Mouse (Mus musculus): ENCODE results near the gene Scn4a.
A peak's percentile ranks its signal among the peaks of the same experiment; 100 is the strongest.

Scn4a gene

GRCm38 (mm10) chr11:106313533-106313932 is 39.6 kb downstream of the Scn4a start:
- DNase-seq (ENCODE audit: low read depth): no peak

GRCm38 (mm10) chr11:106310123-106310522 is 43.0 kb downstream of the Scn4a start:
- no peak for DNase-seq (ENCODE audit: low read depth)

GRCm38 (mm10) chr11:106308162-106308561 is 44.9 kb downstream of the Scn4a start:
- no peak for DNase-seq (ENCODE audit: low read depth)

- DNase-seq (ENCODE audit: low read depth): no peak
These were observed 45.7 kb downstream of the Scn4a start for GRCm38 (mm10) chr11:106307432-106307831.

- DNase-seq (ENCODE audit: low read depth): no peak
These were observed 46.3 kb downstream of the Scn4a start for GRCm38 (mm10) chr11:106306758-106307157.

GRCm38 (mm10) chr11:106306065-106306385 is 47.1 kb downstream of the Scn4a start:
- DNase-seq (ENCODE audit: low read depth): no peak

GRCm38 (mm10) chr11:106305348-106306064 is 47.6 kb downstream of the Scn4a start:
- DNase-seq (ENCODE audit: low read depth): no peak

- DNase-seq (ENCODE audit: low read depth): peak; percentile 42
These were observed 50.5 kb downstream of the Scn4a start for GRCm38 (mm10) chr11:106302634-106303033.

GRCm38 (mm10) chr11:106301765-106302164 is 51.3 kb downstream of the Scn4a start, which contains the start of gene Gh:
TSS of gene Gh (minus strand) at chr11:106301865.
- DNase-seq (ENCODE audit: low read depth): no peak

GRCm38 (mm10) chr11:106291861-106292260 is 61.2 kb downstream of the Scn4a start:
- no peak for DNase-seq (ENCODE audit: low read depth)

GRCm38 (mm10) chr11:106290376-106290775 is 62.7 kb downstream of the Scn4a start:
- no peak for DNase-seq (ENCODE audit: low read depth)

GRCm38 (mm10) chr11:106289369-106289768 is 63.7 kb downstream of the Scn4a start:
- DNase-seq (ENCODE audit: low read depth): no peak

- no peak for DNase-seq (ENCODE audit: low read depth)
These were observed 66.1 kb downstream of the Scn4a start for GRCm38 (mm10) chr11:106286987-106287386.

- DNase-seq (ENCODE audit: low read depth): no peak
These were observed 66.9 kb downstream of the Scn4a start for GRCm38 (mm10) chr11:106286206-106286605.

GRCm38 (mm10) chr11:106284126-106284525 is 69.0 kb downstream of the Scn4a start:
- no peak for DNase-seq (ENCODE audit: low read depth)

GRCm38 (mm10) chr11:106283371-106283770 is 69.7 kb downstream of the Scn4a start:
- DNase-seq (ENCODE audit: low read depth): no peak

GRCm38 (mm10) chr11:106282452-106282851 is 70.6 kb downstream of the Scn4a start:
- DNase-seq (ENCODE audit: low read depth): no peak

GRCm38 (mm10) chr11:106276454-106276853 is 76.6 kb downstream of the Scn4a start, which contains the start of gene Tcam1:
TSS of gene Tcam1 (plus strand) at chr11:106276672.
- DNase-seq (ENCODE audit: low read depth): peak; percentile 92

- DNase-seq (ENCODE audit: low read depth): no peak
These were observed 78.1 kb downstream of the Scn4a start for GRCm38 (mm10) chr11:106274971-106275411.

GRCm38 (mm10) chr11:106274374-106274773 is 78.7 kb downstream of the Scn4a start:
- DNase-seq (ENCODE audit: low read depth): no peak

GRCm38 (mm10) chr11:106273811-106274210 is 79.3 kb downstream of the Scn4a start:
- no peak for DNase-seq (ENCODE audit: low read depth)

- no peak for DNase-seq (ENCODE audit: low read depth)
These were observed 79.8 kb downstream of the Scn4a start for GRCm38 (mm10) chr11:106273311-106273684.

- DNase-seq (ENCODE audit: low read depth): peak; percentile 98
These were observed 80.3 kb downstream of the Scn4a start, which contains the start of gene Smarcd2 for GRCm38 (mm10) chr11:106272644-106273310. TSS of gene Smarcd2 (minus strand) at chr11:106272972.
